Mouse (Mus musculus) heart, adult 2 months (tissue): Measurements from ENCODE around the gene Mrps31.

Experiments
- CTCF ChIP-seq: fragments of 200-600 bp; IDR thresholded peaks from 2 replicates; pipeline ENCODE4 v1.8.1; 2022; ENCODE audit warnings: antibody characterized with exemption, mild to moderate bottlenecking, moderate library complexity
- EP300 ChIP-seq: fragments of 200-500 bp; IDR thresholded peaks from 2 replicates; pipeline ENCODE4 v1.6.1; 2011; ENCODE audit warnings: low read depth, low read length, control low read depth; ENCODE audit not compliant: insufficient read depth
- POLR2A ChIP-seq: fragments of 200-500 bp; IDR thresholded peaks from 2 replicates; pipeline ENCODE4 v1.6.1; 2011; ENCODE audit warnings: mild to moderate bottlenecking, low read depth, low read length, control low read depth; ENCODE audit not compliant: insufficient read depth

- TF ChIP-seq CTCF = no peak
- TF ChIP-seq POLR2A = no peak
- no peak for TF ChIP-seq EP300
Measured at GRCm38 (mm10) chr8:22397811-22398141, 13.4 kb upstream of the Mrps31 start.
